Mouse (Mus musculus) layer of hippocampus, adult 11-12 months (tissue): ENCODE measurements at regions not wholly inside any gene's neighbourhood (a gene's known extent, or its start where the extent isn't known, plus 50 kb on each side); places are given as distances from the start of the nearest gene placed in this dataset.

Source experiments
- DNase-seq: peaks from one replicate; pipeline ENCODE4 v3.0.0; 2022; ENCODE audit warnings: low spot score

DNA sequence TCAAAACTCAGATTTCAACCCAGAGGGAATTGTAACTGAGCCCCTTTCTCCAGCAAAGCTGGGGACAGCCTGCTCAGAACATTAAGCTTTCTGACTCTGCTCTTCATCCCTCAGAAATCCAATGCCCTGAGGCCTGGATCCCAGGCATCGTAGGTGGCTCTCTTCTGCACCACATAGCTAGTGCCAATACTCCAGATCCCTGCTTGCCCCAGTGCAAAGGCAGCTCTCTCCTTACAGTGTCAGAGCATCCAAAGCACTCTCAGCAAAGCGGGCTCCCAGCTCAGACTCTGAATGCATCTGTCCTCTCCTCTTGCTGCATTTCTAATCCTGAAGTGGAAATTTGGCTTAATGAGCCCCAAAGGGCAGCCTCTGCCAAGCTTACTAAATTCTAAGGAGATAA, 59.4 kb upstream of the Ddit4l start:
- no peak for DNase-seq

DNA sequence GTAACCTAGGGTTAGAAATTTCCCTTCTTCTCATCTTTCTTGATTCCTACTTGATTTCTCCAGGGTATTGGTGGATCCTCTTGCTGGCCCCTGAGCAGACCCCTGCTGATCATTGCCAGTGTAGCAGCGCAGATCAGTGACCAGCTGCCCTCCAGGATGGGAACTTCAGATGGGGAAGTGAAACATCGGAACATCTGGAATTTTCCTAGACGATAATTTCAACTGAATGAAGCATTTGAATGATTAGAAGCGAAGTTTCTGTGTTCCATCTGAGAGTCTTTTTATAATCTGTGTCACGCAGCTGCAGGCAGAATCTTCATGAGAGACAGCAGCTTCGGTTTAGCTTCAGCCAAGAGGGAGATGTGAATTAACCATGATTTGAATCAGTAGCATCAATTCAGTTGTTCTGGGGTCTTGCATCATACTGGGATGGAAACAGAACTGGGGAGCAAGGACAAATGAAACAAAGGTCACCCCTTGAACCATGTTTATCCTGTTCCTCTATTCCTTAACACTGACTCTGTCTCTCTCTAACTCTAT, 57.8 kb upstream of the Ddit4l start:
- no peak for DNase-seq

DNA sequence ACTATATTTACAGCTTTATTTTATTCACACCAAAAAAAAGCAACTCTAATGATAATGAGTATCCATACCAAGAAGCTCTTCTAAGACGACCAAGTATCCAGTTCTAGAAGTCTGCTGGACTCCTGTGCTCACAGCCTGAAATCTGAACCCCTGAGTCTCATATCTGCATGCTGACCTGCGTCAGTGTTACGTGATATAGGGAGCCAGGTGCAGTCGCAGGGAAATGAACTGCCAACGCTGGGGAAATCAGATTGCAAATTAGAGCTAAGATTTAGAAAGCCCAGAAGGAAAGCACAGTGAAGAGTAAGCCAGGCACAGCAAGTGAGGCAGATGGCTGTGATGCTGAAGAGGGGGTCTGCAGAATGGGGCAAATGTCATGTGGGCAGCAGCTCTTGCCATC, 57.1 kb upstream of the Ddit4l start:
- DNase-seq: no peak

DNA sequence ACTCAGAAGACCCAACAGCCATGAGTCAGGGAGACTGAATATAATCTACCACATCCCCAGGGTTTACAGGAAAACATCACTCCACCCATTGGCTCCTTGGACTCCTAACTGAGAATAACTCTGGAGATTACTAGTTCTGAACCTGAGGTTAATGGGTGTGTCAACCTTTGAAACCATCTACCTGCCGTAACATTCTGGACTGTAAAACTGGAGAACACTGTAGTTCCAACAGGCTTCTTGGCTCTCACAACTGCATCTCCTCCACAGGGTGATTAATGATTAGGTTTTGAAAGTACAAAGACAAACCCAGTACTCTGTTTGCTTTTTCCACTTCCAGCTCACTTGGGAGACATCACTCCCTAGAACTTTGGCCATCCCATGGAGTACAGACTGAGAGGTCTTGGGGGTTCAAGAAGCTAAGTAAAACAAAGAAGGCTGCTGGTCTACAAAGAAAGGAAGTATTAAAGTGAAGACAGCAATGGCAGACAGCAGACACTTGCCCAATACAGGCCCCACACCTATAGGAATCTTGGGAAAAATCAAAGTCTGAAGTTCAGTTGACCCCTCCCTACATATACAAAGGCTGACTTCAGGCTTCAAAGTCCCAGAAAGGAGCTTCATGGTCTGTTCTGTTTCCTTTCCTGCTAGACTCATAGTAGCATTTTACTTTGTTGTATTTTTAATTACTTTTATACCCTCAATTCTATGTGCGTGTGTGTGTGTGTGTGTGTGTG, 52.7 kb upstream of the Ddit4l start:
- no peak for DNase-seq
